Mouse (Mus musculus) G1E (cell line): ENCODE data around the gene Stab2. TPM values are rescaled to one million over a fixed set of nuclear protein-coding genes. Genes with fewer than 3 reads are reported as not detected.

Experiments
- ATAC-seq: 2 replicates; pipeline ENCODE4 v1.8.0; 2016; ENCODE audit warnings: mild to moderate bottlenecking; ENCODE audit not compliant: insufficient number of reproducible peaks, poor library complexity, low FRiP score, severe bottlenecking; ENCODE audit errors: extremely low read depth
- DNase-seq: peaks from one replicate; pipeline ENCODE4 v3.0.0; 2012; ENCODE audit warnings: low spot score
- H3K27me3 ChIP-seq: 2 replicates; pipeline ENCODE4 v1.6.1; 2012; ENCODE audit warnings: mild to moderate bottlenecking, low read length, inconsistent platforms; ENCODE audit not compliant: insufficient read depth
- H3K36me3 ChIP-seq: replicated peaks from 2 replicates; pipeline ENCODE3; 2012; ENCODE audit warnings: mild to moderate bottlenecking, inconsistent platforms
- H3K4me1 ChIP-seq: 2 replicates; pipeline ENCODE4 v1.6.1; 2012; ENCODE audit warnings: low read depth, low read length, inconsistent platforms, mixed read lengths; ENCODE audit not compliant: insufficient read depth
- H3K4me3 ChIP-seq: 2 replicates; pipeline ENCODE4 v1.5.1; 2012; ENCODE audit warnings: low read depth, mild to moderate bottlenecking, inconsistent platforms, low read length, moderate library complexity, mixed read lengths
- H3K9me3 ChIP-seq: replicated peaks from 2 replicates; pipeline ENCODE4 v1.6.1; 2012; ENCODE audit warnings: inconsistent platforms
- CTCF ChIP-seq: IDR thresholded peaks from 2 replicates; pipeline ENCODE4 v1.5.1; 2012; ENCODE audit warnings: low read depth, low read length, inconsistent platforms, mixed read lengths
- GATA1 ChIP-seq: IDR thresholded peaks from 2 replicates; pipeline ENCODE4 v1.6.1; 2012; ENCODE audit warnings: borderline replicate concordance, low read length, inconsistent platforms, mixed read lengths
- GATA2 ChIP-seq: IDR thresholded peaks from 2 replicates; pipeline ENCODE4 v1.6.1; 2012; ENCODE audit warnings: low read depth, low read length, inconsistent platforms, borderline replicate concordance
- POLR2AphosphoS5 ChIP-seq: IDR thresholded peaks from 2 replicates; pipeline ENCODE4 v1.6.1; 2012; ENCODE audit warnings: low read depth, low read length, inconsistent platforms; ENCODE audit not compliant: insufficient replicate concordance
- TAL1 ChIP-seq: conservative IDR thresholded peaks from 2 replicates; pipeline ENCODE4 v1.6.1; 2012; ENCODE audit warnings: low read depth, low read length, inconsistent platforms, mixed read lengths
- polyA plus RNA-seq: library from polyadenylated mRNA; stranded (reverse); fragments of >175 nt; gene quantifications from 2 replicates; pipeline ENCODE4 v1.2.3, GENCODE M21; 2012
- total RNA-seq, 2 experiments: library from RNA; stranded (forward) in 1 of 2; stranded (reverse) in 1 of 2; fragments of 200-1000 nt in 1 of 2; fragments of >200 nt in 1 of 2; fragmentation: Nextera tagmentation in 1 of 2; gene quantifications; 2 replicates each; pipeline ENCODE4 v1.2.3; 2014 to 2017

The Stab2 gene
- total and polyA plus RNA-seq, 3 experiments: under 0.01 to 29.7 TPM; not detected in 1

DNA sequence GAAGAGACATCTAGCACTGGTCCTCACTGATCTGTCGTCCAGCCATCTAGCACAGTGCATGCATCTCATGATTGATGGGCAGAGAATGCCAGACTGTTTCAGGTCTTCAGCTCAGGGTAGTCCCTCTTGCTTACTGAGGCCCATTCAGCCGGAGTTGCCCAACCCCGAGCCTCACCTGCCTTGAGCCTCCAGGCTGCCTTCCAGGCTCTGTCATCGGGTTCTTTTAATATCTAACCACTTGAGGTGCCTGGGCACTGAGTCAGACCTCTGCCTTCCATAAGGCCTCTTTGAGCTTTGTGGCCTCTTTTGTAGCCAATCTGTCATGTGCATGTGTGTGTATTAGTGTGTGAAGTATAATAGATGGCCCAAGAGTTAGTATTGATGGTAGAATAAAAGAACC, 158.3 kb downstream of the Stab2 start:
- no peak for TF ChIP-seq GATA2
- no peak for TF ChIP-seq CTCF
- TF ChIP-seq TAL1: no peak
- TF ChIP-seq GATA1: no peak
- no peak for TF ChIP-seq POLR2AphosphoS5
- peaks cover 11% of the 10 kb centered on the region; the same call in 1 of the 2 replicates for H3K27me3 ChIP-seq
- peaks cover 7% of the 10 kb centered on the region for H3K36me3 ChIP-seq
- no peak for DNase-seq
- H3K4me3 ChIP-seq: no peak overlapping the region
- ATAC-seq: no peak
- H3K9me3 ChIP-seq: no peaks in the 10 kb centered on the region
- H3K4me1 ChIP-seq: no peaks in the 10 kb centered on the region

DNA sequence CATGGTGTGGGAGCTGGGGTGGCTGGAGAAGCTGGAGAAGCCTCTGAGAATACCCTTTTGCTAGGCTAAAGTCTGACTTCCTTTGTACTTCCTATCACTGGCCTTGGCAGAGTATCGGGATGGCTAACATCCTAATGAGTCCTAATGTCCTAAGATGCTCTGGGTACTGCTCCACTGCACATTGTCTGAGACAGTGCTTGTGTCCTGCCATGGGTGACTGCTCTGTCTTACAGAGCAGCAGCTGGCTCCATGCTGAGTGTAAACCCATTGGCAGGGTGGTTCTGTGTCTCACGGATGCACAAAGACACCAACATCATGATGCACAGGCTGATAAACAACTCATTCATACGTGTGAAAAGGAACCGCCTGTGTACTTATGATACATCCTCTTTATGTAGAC, 158.7 kb downstream of the Stab2 start:
- H3K9me3 ChIP-seq: no peaks in the 10 kb centered on the region
- ATAC-seq: no peak
- H3K36me3 ChIP-seq: peaks cover 11% of the 10 kb centered on the region
- TF ChIP-seq GATA1 (no peak), CTCF (no peak), GATA2 (no peak), TAL1 (no peak), POLR2AphosphoS5 (no peak)
- no peak for DNase-seq
- peaks cover 11% of the 10 kb centered on the region; the same call in 1 of the 2 replicates for H3K27me3 ChIP-seq
- H3K4me1 ChIP-seq: no peaks in the 10 kb centered on the region
- no peak overlapping the region for H3K4me3 ChIP-seq

DNA sequence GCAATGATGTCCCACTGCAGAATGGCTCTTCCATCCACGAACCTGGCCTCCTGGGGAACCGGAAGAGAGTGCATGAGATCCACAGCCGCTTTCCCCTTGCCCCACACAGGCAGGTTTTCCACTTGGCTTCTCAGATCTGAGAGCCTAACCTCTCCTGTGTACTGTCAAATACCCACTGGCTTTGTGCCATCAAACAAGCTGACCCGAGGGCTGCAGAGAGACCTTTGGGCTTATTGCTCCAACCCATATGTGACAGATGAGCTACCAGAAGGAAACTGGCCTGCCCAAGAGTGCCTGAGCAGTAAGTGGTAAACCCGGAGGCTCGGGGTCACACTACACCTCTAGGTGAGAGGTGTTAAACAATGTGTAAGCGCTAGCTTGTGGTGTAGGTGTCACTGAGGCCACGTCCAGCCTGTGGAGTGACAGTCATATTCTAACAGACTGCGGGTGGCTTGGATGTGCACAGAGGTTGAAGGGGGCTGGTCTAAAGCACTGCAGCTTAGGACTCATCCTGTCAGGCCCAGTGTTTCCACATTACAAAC, 160.8 kb downstream of the Stab2 start:
- TF ChIP-seq GATA2 (no peak), GATA1 (no peak), CTCF (no peak), POLR2AphosphoS5 (no peak), TAL1 (no peak)
- Histone ChIP-seq H3K4me3 (no peak overlapping the region), H3K9me3 (no peaks in the 10 kb centered on the region), H3K27me3 (peaks cover 11% of the 10 kb centered on the region; the same call in 1 of the 2 replicates), H3K36me3 (peaks cover 28% of the 10 kb centered on the region), H3K4me1 (no peaks in the 10 kb centered on the region)
- ATAC-seq (no peak), DNase-seq (no peak)

- Histone ChIP-seq H3K9me3 (no peaks in the 10 kb centered on the region), H3K4me1 (no peaks in the 10 kb centered on the region), H3K4me3 (no peak overlapping the region), H3K27me3 (no peaks in the 10 kb centered on the region), H3K36me3 (peaks cover 63% of the 10 kb centered on the region)
- DNase-seq (no peak), ATAC-seq (no peak)
- TF ChIP-seq POLR2AphosphoS5 (no peak), GATA2 (no peak), TAL1 (no peak), CTCF (no peak), GATA1 (no peak)
Measured at GRCm38 (mm10) chr10:86842659-86843058, 165.2 kb downstream of the Stab2 start.

DNA sequence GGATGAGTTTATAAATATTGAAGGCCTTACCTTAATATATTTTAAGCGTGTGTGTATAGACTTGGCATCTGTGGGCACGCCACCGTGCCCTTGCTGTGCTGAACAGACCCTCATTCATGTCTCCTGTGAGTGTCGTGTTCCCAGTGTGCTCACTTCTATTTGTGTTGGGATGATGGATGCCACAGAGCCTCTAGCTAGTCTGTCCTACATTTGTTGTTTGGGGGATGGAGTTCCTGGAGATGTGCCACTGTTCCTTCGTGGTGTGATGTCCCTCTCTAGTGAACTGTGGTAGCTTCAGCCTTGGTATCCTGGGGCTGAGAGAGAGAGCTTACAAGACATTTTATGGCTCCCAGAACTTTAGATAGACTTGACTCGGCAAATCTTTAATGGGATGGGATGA, 169.0 kb downstream of the Stab2 start:
- Histone ChIP-seq H3K9me3 (no peaks in the 10 kb centered on the region), H3K4me3 (no peak overlapping the region), H3K4me1 (no peaks in the 10 kb centered on the region), H3K36me3 (peaks cover 86% of the 10 kb centered on the region), H3K27me3 (no peaks in the 10 kb centered on the region)
- no peak for TF ChIP-seq GATA1
- no peak for TF ChIP-seq GATA2
- no peak for TF ChIP-seq TAL1
- no peak for TF ChIP-seq POLR2AphosphoS5
- DNase-seq: no peak
- ATAC-seq: no peak

GRCm38 (mm10) chr10:86836784-86837183, 171.0 kb downstream of the Stab2 start:
- TF ChIP-seq GATA1: no peak
- no peak for TF ChIP-seq CTCF
- TF ChIP-seq TAL1: no peak
- TF ChIP-seq GATA2: no peak
- TF ChIP-seq POLR2AphosphoS5: no peak

More at GRCm38 (mm10) chr10:86836784-86837183, 171.0 kb downstream of the Stab2 start:
- no peak overlapping the region for H3K4me3 ChIP-seq
- ATAC-seq: no peak
- H3K27me3 ChIP-seq: no peaks in the 10 kb centered on the region
- H3K4me1 ChIP-seq: no peaks in the 10 kb centered on the region
- H3K9me3 ChIP-seq: no peaks in the 10 kb centered on the region
- DNase-seq: no peak
- peaks cover 89% of the 10 kb centered on the region for H3K36me3 ChIP-seq
